Mouse (Mus musculus) adrenal gland, postnatal 10 days (tissue): ENCODE results near the gene 1700016D06Rik. TPM values are rescaled to one million over a fixed set of nuclear protein-coding genes. Genes with fewer than 3 reads are reported as not detected.
"Not testable (repeated sequence)": the region's sequence is repeated elsewhere in the genome, so short reads cannot be mapped to it uniquely, and the experiment has no call there.

Source experiments
- DNase-seq: peaks from one replicate; pipeline ENCODE4 v3.0.0; 2021; ENCODE audit warnings: mixed read lengths
- total RNA-seq, 2 experiments: library from RNA; stranded (reverse); gene quantifications; 2 replicates each; pipeline ENCODE4 v1.2.3; 2021

Gene 1700016D06Rik
- total RNA-seq, 2 experiments from 2014 or later = not detected

DNA sequence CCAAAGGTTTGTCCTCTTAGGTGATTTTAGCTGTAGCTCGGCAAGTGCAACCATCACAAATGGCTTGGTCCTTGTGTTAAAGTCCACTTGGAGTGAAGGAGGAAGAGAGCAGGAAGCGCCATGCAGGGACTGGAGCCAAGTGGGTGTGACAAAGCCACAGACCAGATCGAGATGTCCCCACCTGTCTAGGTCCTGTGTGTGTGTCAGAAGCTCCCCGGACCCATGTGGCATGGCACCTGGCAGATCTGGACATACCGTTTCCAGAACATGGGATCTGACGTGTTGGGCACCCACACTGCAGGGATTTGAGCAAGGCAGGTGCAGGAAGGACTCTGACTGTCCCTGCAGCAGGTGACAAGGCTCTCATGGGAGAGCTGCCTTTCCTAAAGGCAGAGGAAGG is 565 bp upstream of the 1700016D06Rik start:
- DNase-seq = no peak

DNA sequence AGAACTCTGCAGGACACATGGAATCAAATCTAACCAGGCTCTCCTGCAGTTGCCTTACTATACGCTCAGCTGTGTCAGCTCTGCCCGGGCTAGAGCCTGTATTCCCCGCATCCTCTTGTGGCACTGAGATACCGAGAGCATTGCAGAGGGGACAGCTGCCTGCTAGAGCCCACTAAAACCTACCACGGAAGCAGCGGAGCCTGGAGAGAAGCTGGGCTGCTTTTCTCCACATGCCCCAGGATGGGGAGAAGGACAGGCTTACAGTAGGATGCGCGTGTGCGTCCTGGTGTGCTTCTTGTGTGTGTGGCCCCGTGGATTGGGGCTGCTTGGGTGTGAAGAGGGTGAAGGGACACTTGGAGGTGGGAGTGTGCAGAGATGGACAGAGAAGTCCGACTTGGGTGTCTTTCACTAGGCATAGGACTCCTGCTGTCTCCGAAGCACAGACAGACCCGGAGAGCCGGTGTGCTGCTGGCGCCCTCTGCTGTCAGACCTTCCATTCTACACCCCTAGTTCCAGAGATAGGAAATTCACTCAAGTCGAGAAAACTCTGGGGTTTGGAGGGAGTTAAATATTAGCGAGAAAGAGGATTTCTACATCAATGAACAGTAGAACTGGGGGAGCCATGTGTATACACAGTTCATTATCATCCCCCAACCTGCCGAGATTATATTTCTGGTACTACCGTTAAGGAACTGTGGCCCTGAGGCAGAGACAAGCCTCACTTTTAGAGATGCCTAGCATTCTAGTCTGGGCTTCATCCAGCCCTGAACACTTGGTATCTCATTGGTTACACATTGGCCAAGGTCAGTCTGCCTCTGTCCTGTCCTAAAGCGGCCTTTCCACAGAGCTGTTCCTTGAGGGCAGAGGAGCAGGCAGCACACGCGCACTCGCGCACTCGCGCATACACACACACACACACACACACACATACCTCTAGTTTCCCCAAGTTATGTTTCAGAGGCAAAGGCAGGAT is 517 bp downstream of the 1700016D06Rik start:
- peak; percentile 91 for DNase-seq

DNA sequence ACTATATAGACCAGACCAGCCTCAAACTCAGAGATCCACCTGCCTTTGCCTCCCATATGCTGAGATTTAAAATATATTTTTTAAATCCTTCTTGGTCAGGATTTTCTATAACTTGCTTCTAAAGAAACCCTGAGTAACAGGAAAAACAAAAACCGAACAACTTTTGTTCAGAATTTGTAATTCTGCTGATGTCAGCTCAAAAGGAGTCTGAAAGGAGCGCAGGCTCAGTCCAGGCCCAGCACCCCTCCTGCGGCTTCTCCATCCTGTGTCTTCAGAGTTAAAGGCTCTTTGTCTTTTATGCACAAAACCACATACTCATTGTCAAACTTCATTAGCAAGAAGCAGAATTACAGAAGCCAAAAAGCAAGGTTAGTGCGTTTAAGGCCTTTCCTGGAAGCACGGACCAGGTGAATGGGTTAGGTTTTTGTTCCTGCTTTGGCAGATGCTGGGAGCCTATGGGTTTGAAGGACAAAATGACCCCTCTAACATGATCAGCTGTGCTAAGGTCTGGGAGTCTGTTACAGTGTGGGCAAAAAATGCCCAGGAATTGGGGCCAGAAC is 1.3 kb downstream of the 1700016D06Rik start:
- DNase-seq = no peak

DNA sequence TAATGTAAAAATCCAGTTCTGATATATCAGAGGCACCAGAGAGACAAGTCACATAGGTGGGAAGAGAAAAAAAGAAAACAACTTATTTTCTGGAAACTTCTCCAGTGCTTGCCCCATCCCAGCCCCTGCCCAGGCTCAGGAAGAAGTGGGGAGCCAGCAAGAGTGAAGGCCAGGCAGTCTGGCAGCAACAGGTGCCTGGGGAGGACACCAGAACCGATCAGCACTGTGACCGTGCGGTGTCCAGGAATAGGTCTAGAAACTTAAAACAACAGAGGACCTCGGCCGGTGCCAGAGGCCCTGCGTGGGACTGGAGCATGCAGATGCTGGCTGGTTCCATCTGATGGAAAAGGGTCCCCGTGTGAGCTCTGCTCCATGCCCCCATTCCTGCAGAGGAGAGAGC is 3.4 kb downstream of the 1700016D06Rik start:
- no peak for DNase-seq

DNA sequence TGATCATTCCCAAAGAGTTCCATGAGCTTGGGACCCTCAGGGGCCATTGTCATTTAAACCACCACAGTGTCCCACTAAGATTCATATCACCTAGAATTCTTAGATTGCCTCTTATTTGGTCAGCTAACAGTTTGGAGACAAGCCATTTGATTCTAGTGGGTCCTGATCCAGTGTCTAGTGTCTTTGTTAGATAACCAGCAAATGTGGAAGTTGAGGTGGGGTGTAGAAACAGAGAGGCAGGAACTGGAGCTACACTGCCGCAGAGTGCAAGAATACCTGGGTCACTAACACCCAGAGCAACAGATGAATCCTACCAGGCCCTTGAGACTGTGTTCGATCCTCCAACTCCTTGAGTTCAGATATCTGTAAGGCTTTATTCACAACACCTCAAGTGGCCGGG is 4.7 kb downstream of the 1700016D06Rik start:
- DNase-seq = no peak

DNA sequence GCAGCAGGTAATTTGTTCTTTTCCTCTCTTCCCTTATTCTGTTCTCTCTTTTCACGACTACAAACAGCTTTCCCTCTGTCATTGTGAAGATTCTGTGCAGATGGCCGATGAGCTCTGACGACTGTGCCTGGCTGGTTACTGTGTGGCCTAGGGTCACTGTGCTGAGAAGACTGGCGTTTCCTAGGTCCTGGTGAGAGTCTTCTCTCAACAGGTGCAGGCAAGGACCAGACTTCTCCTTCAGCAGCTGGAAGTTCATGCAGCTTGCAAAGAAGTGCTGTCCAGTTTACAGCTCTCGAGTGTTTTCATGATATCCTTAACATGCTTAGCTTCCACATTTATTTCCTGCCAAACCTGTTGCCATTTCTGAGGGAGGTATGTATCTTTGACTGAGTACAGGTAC is 6.9 kb downstream of the 1700016D06Rik start:
- DNase-seq = no peak

DNA sequence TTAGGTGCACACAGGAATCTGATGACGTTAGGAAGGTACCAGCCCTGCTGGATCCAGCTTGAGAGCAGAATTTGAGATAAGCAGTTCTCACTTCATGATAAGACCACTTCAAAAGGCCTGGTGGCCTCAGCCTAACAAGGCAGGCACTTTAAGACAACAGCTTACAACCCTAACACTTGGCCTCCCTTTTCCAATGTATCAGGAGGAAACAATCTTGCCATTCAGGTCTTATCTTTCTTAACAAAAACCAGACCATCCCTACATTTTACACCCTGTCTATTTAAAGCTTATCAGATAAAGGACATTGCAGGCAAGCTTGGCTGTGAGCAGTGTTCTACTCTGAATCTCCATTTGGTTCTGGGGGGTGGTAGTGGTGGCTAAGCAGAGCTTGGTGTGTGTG is 8.4 kb downstream of the 1700016D06Rik start:
- DNase-seq = no peak

DNA sequence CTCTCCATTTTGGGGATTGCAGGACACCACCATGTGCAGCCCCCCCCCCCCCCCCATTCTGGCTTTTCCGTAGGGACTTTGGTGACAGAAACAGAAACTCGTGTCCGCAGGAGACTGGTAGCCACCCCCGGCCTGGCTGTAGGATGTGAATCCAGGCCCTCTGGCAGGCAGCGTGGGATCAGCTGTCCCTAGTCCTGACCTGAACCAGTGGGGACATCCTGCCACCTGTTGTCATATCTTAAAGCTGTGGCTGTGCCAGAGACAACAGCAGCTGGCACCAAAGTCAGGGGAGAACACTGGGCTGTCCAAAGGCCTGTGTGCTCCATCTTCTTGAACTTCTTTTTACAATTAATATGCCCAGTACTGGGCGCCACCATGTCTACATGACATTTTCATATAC is 9.1 kb downstream of the 1700016D06Rik start:
- no peak for DNase-seq

DNA sequence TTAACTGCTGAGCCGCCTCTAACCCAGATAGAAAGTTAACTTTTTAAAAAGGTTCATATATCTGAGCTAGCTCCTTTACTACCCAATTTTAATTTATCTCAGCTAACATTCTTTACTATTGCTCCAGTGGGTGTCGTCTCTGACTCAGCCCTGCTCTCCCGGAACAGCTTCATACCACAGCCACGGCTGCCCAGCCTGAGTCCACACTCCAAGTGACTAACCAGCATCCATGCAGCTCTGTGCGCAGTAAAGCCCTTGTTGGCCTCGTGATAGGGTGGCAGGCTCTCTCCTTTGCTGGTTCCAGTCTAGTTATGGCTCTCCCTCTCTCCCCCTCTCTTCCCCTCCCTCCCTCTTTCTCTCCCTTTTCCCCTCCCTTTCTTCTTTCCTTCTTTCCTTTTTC is 9.6 kb downstream of the 1700016D06Rik start:
- DNase-seq = no peak

DNA sequence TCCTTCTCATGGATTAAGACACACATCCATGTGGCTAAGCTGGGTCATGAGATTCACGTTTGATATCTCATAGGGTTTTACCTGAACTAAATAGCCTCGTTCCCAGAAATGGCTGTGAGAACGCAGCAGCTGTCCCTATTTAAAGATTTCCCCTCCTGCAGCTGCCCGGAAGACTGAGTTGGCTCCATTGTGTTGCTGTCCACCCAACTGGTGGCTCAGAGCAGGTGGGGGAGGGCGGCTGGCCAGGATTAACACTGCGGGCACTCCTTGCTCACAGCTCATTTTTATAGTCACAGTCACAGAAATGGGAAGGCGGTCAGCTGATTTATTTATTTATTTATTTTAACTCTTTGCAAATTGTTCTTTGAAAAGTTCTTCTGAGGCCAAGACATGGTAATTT is 10.9 kb downstream of the 1700016D06Rik start:
- DNase-seq = no peak

DNA sequence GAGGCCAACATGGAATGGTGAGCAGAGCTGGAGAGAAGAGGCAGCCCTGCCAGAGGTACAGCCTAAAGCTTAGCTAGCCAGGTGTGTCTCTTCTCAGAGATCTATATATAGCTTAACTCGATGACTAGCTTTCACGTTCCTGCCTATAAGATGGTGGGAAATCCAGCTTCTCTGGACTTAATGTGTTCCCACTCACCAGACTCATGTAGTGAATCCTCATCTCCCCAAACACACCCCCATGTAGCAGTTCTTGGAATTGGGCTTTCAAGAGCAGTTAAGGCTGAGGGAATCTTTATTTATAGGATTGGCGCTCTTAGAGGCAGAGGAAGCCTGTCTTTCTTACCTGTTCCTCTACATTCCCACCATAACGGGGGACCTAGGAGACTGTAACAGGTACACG is 13.6 kb downstream of the 1700016D06Rik start:
- DNase-seq = no peak

DNA sequence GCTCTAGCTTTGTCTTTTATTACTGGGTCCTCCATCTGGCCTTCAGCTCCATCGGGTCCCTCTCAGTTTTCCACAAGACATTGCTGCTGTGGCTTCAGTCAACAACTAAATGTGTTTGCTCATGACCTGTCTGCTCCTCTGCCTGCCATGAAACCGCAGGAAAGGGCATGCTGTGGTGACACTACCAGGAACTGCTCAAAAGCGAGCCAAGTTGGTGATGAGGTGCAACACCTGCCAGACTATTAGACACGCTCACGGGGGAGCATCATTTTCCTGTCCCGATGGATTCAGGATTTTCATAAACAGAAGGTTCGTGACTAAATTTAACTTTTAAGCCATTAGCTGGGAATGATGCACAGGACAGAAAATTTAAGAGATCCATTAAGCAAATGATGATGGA is 16.3 kb downstream of the 1700016D06Rik start:
- DNase-seq = no peak

DNA sequence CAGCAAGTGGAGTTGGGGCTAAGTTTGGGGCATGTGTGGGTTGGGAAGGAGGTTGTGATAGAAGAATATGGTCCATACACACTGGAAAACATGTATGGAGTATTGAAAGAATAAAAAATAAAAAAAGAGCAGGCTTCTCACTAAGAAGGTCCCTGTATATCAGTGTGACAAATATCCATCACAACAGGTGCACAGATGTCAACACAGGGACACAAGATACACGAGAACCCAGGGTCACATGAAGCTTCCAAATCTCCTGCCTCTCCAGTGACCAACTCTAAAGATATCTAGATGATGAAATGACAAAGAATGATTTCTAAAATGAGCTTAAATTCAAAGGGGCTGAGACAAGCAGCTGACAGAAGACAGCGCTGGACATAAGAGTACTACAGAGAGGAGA is 32.6 kb downstream of the 1700016D06Rik start:
- no peak for DNase-seq

DNA sequence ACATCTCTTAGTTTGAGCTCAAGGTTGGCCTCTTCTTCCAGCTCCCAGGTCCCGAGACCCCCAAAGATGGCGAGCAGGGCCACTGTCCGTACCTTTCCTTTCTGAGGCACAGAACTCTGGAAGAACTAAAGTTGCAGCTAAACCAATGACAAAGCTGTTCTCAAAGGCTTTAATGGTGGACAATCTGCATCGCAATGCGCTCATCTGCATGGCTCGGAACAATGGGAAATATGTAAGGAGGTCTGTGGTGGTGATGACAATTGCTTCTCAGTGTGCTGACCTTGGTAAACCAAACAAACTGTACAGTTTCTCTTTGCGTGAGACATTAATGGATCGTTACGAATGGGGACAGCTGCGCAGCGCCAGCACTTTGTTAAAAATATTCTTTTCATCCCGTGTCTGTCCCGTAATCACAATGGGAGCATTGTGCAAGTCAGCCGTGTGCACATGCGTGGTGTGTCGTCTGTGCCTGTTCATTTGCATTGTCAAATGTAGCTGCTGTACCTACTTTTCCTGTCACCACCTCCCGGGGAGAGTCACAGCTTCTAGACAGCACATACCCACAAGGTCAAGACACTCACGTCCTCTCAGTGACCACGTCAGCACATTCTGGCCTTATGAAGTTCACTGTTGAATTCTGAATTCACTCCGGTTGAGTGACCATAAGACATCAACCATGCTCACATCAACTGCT is 34.7 kb downstream of the 1700016D06Rik start:
- DNase-seq = not testable (repeated sequence)

DNA sequence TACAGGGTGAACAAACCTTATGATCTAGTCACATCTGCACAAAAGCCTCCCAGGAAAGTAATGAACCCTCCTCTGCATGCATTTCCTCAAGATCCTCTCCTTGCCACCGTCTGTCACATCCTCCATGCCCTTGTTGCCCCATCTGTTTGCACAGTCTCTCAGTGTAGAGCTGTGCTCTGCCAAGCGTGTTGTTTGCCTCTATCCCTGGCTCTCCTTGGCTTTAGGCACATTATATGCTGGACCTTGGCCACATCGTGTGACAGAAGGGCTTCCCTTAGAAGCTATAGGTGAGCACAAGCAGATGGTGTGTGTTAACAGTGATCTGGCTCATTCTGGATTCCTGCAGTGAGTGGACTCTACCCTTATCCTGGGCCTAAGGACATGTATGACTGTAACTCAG is 38.9 kb downstream of the 1700016D06Rik start:
- DNase-seq = no peak

DNA sequence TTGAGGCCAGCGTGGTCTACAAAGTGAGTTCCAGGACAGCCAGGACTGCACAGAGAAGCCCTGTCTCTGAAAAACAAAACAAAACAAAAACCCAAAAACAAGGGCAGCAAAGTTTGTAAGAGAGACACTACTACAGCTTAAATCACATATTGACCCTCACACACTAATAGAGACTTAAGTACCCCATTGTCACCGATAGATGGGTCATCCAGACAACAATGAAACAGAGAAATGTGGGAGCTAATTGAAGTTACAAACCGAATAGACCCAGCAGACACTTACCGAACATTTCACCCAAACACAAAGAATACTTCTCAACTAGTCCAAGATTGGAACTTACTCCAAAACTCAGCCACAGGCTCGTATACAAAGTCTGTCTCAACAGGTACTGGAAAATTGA is 50.8 kb downstream of the 1700016D06Rik start:
- no peak for DNase-seq

DNA sequence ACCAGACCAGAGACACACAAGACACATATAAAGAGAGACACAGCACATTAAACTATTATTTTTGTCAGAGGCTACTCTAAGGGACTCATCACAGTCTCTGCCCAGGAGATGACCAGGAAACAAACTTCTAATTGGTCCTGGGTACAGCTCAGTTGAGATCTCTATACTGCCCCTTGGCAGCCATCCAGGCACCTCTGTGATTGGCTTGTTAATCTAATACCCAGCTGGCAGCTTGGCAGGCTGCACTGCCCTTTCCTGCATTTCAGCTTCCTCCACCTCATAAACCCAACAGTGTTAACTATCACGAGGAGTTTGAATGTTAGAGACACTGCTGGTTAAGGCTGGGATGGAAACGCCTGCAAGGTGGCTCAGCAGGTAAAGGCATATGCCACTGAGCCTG is 57.7 kb downstream of the 1700016D06Rik start:
- no peak for DNase-seq

DNA sequence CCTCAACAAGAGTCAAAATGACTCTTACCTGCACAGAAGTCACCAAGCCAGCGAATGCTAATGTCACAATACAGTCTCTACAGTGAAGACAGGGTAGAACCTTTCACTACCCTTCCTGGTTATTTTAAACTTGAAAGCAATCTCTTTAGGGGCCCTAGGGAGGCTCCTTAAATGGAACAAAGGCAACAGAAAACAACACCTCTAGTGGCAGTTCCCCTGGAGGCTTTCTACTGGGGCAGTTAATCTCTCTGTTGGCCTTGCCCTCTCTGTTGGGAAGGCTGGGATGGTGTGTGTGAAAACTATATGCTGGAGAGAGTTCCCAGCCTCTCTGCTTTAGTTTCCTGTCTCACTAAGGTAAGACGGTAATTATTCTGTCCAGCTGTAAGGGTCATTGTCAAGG is 60.3 kb downstream of the 1700016D06Rik start:
- DNase-seq = no peak

DNA sequence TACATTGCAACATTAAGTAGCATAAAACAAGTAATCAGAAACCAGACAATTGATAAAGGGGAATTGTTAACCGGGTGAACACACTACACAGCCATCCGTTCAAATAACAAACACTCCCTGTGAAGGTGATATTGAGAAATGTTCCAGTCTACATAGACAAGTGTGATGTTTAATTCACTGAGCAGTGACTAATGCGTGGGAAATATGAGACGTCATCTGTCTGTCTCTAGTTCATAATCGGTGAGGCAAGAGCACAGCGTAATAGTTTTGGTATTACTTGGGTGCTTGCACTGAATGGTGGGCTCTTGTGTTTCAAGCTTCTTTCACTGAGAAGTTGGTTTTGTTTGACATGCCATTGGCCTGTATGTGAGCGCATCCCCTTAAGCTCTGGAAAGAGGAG is 63.3 kb downstream of the 1700016D06Rik start:
- DNase-seq = no peak

DNA sequence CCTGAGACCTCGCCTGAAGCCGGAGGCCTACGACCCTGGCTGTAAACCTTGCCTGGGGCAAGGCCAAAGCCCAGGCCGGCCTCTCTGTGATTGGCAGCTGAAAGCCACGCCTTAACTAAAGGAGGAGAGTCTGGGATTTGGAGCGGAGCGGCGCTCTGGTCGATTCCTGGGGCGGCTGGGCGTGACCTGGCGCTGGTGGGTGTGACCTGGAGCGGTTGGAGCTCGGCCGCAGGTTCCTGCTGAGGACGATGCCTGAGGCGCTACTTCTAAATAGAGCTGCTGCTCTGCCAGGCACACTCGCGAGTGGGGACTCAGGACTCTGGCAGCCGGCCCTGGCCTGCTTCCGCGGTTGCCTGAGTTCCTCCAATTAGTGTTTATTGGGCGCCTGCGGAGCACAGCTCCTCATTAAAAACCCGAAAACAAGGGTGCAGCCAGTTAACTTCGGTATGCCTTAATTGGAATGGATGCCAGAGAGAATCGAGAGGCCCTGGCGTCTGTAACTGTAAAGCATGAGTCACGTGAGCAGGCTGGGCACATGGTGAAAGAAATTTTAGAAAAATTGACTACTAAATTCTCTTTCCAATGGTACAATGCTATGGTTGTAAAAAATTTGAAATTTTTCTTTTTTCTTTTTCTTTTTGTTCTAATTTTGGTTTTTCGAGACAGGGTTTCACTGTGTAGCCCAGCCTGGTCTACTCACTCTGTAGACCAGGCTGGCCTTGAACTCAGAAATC is 64.4 kb downstream of the 1700016D06Rik start:
- peak; percentile 91 for DNase-seq

DNA sequence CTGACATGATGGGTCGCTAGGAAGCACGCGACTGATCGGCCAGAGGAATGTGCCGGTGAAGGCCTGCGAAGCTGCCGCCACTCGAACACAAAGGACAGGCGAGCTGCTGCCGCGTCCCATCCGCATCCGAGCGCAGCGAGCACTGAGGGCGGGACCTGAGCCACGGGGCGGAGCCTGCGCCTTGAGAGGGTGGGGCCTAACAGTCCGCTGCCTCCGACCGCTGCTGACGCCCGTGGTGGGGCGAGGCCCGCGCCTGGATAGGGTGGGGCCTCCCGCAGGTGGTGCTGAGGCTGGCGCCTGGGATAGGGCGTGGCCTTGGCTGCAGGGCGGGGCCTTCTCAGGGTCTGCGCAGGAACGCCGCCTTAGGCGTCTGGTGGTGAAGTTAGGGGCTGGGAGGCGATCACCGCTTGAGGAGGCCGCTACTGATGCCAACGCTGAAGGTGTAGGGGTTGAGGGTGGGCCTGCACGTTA is 65.2 kb downstream of the 1700016D06Rik start, which contains the start of gene Ankrd10:
Gene Ankrd10, minus strand, starts transcription at position 147 of the 471 bp plus-strand sequence.
- peak; percentile 98 for DNase-seq

DNA sequence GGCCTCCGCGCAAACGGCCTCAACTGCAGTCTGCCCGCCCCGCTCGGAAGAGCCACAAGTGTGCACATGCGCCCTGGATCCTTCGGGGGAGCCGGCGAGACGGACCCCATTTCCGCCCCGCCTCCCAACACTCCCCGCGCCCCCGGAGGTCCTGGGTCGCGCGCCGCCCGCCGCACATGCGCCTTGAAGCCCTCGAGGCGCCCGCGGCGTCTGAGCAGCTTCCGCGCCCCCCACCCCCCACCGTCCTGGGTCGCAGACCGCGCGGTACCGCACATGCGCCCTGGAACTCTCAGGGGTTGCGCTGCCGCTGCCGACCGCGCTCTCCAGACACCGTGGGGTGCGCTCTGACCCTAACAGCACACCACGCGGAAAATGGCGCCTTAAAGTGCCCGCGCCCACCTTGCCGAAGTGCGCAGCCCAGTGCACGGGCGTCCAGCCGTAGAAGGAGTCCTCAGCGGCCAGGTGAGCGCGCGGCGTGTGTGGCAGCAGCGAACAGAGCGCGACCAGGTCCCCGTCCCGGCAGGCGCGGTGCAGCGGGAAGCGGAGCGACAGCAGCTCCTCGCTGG is 65.8 kb downstream of the 1700016D06Rik start:
- peak; percentile 91 for DNase-seq
